Mouse (Mus musculus): ENCODE data around the gene Trank1.
A peak's percentile ranks its signal among the peaks of the same experiment; 100 is the strongest.

Gene Trank1

DNA sequence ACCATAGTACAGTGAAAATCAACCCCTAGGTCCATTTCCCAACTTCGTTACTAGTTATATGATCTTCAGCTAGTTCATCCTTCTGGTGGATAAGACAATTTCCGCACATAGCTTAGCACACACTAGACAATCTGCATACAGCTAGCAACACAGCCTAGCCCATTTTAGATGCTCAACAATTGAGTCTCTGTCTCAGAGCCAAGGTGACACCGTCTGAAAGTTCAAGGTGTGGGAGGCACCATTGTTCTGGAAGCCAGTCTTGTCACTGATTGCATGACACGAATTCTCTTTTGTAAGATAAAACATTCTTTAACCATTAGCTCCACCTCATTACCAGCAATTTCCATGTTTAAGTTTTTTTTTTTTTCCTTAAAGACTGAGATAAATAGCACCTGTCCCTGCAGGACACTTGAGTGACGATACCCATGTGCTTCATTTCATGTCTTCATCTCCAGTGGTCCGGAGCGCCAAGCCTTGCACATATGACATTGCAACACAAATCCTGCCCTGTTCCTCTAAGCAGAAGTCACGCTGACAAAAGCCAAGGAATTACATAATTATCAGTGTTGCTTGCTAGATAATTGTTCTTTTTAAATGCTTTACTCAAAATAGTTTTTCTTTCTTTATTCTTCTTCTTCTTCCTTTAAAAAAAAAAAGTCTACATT, 117.3 kb downstream of the Trank1 start:
- peak; percentile 19 to 56 for DNase-seq

DNA sequence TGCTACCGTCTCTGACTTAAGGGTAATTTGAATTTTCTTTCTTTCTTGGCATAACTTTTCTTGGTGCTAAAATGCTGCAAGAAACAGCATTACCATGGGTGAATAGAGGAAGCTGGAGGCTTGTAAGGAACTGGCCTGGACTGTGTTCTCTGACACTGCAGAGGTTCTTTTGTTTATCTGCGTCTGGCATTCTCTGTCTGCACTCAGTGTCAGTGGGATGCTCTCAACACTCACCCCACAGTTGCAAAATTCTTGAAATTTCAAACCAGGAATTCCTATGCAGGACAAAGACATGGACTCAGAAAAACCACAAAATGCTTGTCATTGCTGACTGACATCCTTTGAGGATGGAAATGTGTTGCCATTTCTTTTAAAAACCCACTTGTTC, 117.8 kb downstream of the Trank1 start:
- no peak for DNase-seq

GRCm38 (mm10) chr9:111435429-111435828, 123.9 kb downstream of the Trank1 start:
- DNase-seq, result no peak

GRCm38 (mm10) chr9:111438904-111439835, 127.6 kb downstream of the Trank1 start, which contains the start of gene Dclk3:
Gene Dclk3 (plus strand): TSS chr9:111439081.
- DNase-seq, result peak; percentile 31 to 36

DNA sequence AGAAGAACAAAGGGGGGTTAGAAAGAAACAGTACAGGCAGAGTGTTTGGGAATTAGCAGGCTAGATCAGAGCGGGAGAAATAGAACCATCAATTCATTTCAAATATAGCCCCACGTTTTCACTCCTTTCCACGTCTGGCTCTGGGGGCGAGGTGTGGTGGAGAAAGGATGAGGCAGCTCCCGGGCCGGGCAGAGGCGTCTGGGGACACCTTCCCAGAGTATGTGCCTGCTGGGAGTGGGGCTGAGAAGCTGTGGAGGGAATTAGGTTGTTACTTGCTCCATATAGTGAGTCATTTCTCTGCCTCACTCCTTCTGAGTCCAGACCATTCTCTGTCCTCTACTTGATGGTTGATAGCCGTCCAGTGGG, 128.3 kb downstream of the Trank1 start:
- DNase-seq, result no peak

DNA sequence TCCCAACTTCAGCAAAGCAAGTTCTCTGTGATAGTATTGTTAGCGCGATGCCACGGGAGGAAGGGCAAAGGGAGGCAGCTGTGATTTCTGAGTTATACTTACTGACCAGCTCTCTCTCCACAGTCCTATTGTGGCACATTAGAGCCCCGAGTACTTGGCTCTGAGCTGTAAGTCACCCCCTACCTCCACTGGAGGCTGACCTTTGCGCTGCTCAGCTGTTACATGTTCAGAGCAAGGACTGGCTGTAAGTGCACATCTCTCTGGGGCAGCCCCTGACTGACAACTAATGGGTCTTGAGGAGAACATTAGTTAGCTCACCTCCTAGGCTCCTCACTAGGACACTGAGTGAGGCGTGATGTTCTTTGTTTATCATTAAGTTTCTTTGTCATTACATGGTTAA, 128.9 kb downstream of the Trank1 start:
- DNase-seq, result no peak

DNA sequence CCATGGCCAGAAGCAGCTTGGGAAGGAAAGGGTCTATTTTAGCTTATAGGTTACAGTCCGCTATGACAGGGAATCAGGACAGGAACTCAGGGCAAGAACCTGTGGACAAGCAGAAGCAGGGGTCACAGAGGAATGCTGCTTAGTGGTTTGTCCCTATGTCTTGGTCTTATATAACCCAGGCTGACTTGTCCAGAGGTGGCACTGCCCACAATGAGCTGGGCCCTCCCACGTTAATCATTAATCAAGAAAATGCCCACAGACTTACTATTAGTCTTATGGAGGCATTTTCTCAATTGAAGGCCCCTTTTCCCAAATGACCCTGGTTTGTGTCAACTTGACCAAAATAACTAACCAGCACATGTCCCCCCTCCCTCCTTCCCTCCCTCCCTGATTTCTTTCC, 129.6 kb downstream of the Trank1 start:
- DNase-seq, result no peak
